Mouse (Mus musculus): ENCODE measurements around the gene Sult6b2.
A peak's percentile ranks its signal among the peaks of the same experiment; 100 is the strongest.

The Sult6b2 gene

DNA sequence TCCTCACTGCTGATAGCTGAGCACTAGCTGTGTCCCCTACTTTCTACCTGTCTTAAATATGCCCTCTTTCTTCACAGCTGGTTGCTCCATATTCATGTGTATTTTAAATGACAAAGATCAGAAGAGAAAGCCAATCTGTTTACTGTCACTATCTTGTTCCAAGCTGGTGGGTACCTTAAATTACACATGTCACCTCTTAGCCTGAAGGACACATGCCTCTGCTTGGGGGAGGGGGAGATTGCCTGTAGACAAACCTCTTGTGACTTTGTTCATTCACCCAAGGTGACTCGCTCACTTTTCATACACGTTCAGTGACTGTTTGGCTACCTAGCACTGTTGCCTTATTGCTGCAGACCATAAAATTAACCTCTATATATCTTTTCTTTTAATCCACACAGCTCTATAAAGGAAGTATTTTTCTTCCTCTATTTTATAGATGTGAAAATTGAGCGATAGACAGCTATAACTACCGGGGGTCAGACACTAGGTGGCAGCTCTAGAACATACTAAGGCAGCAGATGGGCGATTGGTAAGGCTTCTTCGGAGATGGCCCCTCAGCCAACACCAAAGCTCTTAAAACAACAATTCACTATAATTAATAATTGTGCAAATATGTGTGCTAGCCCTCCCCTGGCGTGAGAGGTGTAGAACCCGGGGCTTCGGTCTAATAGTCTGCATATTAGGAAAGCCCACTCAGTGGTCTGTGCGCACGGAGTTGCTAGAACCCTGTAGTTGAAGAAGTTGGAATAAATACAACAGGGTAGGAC lies 25.1 kb downstream of the Sult6b2 start:
- peak; percentile 54 for DNase-seq (ENCODE audit: low spot score)

DNA sequence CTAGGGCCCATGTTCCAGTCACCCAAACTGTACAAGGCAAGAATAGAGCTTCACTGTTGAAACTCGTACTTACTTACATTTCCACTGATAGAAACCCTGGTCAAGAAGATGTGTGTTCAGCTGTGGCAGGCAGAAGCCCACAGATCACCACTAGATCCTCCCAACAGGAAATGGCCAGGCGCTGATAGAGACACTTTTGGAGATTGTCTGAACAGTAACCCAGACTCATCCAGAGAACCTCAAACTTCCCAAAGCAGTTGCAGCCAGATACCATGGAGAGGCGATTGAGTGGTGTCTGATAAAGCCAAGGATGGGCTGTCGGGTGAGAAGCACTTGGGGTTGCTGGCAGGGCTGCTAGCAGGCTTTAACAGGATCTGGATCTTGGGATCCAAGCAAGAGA lies 27.4 kb downstream of the Sult6b2 start:
- no peak for DNase-seq (ENCODE audit: low spot score)

DNA sequence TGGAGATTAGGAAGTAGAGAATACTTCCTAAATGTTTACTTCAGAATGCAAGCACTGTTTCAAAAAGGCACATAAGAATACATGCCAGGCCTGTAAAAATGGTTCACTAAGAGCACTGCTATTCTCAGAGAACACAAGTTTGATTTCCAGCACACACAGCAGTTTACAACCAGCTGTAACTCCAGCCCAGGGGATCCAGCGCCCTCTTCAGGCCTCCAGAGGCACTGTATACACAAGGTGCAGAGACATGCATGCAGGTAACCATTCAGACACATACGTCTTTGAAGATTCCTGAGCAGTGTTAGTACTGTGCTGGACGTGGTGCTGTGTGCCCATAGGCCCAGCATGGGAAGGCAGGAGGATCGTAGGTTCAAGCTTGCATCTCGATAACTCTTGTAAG lies 30.7 kb downstream of the Sult6b2 start:
- DNase-seq (ENCODE audit: low spot score): no peak

- no peak for DNase-seq (ENCODE audit: low spot score)
Measured at GRCm38 (mm10) chr6:142771643-142772042, 32.7 kb downstream of the Sult6b2 start.

DNA sequence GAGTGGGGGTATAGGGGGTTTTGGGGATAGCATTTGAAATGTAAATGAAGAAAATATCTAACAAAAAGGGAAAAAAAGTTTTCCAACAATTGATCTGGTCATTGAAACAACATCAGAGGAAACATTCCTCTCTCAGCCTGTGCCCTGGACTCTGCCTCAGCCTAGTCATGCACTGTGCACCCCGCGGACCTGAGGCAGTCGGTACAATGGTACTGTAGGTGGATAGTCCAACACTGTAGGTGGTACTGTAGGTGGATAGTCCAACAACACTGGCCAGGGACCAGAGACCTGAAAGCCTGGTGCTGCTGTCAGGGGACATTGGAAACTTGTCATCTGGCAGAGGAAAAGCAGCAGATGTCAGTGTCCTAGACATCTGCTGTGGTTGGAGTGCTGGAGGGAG lies 34.4 kb downstream of the Sult6b2 start:
- DNase-seq (ENCODE audit: low spot score): no peak

DNA sequence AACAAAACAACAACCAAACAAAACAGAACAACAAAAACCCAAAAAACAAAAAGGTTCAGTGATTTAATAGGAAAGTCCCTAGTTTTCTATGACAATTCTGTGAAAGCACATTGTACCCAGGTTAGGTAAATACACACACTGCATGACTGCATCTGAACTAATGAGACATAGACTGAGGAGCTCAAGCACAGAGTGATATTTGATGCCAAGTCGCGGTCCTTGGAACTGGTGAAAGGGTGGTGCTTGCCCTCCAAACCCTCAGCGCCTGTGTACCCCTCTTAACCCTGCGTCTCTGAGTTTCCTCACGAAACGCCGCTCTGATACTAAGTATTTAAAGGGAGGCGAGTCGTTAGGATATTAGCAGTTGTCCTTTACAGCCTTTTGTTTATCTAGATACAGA lies 37.0 kb downstream of the Sult6b2 start:
- no peak for DNase-seq (ENCODE audit: low spot score)

DNA sequence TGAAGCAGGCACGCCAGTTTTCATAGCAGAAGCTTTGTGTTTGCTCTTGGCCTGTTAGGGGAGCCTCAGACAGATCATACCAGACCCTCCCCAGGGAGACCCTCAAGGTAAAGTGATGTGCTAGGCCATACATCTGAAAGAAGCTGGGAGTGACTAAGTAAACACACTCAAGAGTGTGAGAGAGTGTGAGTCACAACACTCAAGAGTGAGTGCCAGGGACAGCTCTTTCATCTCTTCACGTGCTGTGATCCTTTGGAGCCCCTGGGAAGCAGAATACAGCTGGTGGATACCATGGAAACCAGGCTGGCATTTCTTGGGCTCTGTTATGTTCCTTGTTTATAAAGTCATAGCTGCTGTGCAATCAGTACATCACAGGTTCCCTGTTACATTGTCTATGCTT lies 39.4 kb downstream of the Sult6b2 start:
- no peak for DNase-seq (ENCODE audit: low spot score)

DNA sequence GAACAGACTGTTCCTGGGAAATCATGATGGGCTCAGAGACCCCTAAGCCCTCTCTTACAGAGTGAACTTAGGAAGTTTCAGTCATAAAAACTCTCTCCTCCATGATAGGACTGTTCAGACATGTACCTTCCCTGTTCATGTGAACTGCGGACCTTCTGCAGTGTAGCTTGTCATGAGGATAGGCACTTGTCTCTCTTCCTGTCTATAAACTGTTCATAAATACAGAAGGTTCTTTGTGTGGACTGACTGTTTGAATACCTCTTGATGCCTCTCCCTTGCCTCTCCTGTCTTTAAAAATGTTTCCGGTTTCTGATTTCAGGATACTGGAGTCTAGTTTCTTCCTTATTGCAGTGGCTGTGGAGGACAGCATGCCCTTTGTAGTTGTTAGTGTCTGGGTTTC lies 44.7 kb downstream of the Sult6b2 start:
- DNase-seq (ENCODE audit: low spot score): no peak

GRCm38 (mm10) chr6:142758562-142758961 lies 45.7 kb downstream of the Sult6b2 start:
- no peak for DNase-seq (ENCODE audit: low spot score)

DNA sequence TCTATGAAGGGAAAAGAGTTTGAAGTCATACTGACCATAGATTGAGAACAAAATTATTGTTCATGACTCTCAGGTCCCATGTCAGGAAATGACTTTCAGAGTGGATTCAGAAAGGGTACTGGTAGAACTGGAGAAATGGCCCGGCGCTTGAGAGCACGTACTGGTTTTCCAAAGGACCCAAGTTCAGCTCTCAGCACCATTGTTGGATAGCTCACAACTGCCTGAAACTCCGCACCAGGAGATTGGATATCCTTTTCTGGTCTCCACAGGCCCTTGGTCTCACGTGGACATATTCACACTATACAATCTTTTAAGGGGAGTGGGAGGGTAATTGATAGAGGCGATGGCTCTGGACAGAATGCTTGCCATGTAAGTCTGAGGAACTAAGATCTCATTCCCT lies 46.3 kb downstream of the Sult6b2 start:
- no peak for DNase-seq (ENCODE audit: low spot score)

DNA sequence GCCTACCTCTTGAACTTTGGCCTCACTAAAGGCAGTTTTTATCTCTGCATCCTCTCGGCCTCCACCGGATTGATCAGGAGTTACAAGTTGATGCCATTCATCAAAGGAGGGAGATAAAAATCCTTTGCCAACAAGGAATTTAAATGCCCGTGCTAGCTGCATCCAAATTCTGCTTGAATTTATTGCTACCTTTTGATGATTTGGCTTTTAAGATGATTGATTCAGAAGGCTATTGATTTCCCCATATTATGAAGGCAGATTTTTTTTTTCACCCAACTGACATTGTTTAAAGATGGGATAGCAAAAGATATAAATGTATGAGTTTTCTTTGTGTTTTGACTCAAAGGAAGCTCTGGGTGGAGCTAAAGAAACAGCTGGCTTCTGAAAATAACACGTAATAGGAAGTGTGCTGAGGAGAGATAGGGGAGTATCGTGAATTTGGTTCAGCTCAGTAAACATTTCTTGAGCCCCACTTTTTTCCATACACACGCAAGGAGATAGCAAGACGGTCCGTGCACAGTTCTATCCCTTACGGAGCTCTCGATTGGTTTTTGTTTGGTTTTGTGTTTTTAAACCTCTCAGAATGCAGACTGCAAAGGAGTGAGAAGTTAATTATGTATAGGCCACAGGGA lies 46.9 kb downstream of the Sult6b2 start:
- no peak for DNase-seq (ENCODE audit: low spot score)

GRCm38 (mm10) chr6:142756507-142757333 lies 47.6 kb downstream of the Sult6b2 start, which contains the start of gene Cmas:
TSS of gene Cmas (plus strand) at chr6:142756686.
- peak; percentile 95 for DNase-seq (ENCODE audit: low spot score)

- DNase-seq (ENCODE audit: low spot score): no peak
Measured at GRCm38 (mm10) chr6:142752331-142753246, 51.7 kb downstream of the Sult6b2 start.

- no peak for DNase-seq (ENCODE audit: low spot score)
Measured at GRCm38 (mm10) chr6:142751365-142751764, 52.9 kb downstream of the Sult6b2 start.

GRCm38 (mm10) chr6:142748057-142748708 lies 56.1 kb downstream of the Sult6b2 start:
- DNase-seq (ENCODE audit: low spot score): peak; percentile 29

DNA sequence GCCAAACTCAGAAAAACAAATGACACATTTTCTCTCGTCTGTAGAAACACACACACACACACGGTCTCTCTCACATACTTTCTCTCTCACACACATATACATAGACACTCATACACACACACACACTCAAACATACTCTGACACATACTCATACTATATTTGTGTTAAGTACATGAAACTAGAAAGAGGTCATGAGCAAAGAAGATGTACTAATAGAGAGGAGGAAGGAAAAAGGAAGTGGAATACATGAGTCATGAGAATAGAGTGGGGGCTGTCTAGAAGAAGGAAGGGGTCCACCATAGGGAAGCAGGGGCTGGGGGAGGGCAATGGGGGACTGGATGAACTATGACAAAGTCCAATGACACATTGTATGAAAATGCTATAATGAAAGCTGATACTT lies 57.1 kb downstream of the Sult6b2 start:
- DNase-seq (ENCODE audit: low spot score): peak; percentile 19

DNA sequence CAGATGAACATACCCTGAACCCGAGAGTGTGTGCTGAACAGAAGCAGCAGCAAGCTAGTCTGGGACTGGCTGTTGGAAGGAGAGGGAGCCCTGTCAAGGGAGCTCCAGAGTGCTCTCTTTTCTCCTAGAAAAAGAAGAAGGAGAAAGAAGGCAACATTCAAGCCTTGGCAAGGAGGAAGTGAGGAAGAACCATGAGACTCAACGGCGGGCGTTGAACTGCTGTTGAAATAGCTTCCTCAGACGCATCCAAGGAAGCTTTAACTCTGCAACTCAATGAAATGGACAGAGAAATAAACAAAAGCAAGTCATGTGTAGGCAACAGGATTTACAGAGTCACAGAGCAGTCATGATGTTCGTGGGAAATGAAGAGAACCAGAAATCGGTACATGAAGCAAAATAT lies 57.5 kb downstream of the Sult6b2 start:
- DNase-seq (ENCODE audit: low spot score): no peak

GRCm38 (mm10) chr6:142745484-142745883 lies 58.8 kb downstream of the Sult6b2 start:
- no peak for DNase-seq (ENCODE audit: low spot score)

DNA sequence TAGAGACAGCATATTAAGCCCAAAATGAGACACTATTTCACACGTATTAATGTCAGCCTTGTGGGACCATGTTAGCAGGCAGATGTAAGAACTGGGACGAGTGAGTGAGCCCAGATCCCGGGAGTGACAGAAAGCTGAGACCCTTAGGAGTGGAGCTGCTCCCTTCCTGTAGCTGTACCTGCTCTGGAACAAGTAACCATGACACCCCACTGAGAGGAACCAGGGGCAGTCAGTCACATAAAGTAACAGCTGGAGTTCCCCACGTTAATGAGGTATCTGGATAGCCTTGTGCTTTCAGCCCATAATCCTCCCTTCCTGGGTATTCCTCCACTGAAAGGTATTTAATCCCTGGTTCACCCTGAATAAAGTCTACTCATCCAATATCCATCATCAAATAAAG lies 61.1 kb downstream of the Sult6b2 start:
- no peak for DNase-seq (ENCODE audit: low spot score)

DNA sequence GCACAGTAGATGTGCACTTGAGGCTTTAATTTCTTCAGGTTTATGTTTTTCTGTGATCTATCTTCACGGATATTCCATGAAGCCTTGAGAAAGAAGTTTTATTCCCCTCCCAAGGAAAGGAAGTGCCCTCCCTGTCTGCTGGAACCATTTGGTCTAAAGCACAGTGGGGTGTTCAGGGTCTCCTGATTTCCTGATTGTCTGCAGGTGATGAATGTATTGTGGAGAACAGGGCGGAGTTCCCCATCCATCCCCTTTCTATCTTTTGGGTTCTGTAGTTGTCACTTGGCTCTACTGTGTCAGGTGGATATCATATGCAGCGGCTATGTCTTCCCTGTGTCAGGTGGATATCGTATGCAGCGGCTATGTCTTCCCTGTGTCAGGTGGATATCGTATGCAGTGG lies 62.5 kb downstream of the Sult6b2 start:
- no peak for DNase-seq (ENCODE audit: low spot score)

DNA sequence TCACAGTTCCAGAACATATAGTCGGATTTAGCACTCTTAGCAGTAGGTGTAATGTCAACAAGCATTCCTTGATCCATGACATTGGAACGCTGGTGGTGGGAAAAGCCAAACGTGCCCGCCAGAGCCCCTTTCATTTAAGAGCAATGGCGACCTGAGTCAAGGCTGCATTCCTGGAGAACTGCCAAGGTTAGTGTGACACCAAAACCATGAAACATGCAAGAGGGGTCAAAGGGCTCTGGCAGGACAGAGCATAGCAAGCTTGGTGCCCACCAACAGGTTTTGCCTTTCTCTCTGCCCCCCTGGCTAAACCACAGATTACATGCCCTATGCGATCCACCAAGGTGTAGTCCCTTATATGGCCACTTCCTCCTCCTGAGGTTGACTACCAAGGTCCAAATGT lies 65.7 kb downstream of the Sult6b2 start:
- DNase-seq (ENCODE audit: low spot score): no peak

Data from testis, postnatal 10 days (tissue).